Mouse (Mus musculus) left cerebral cortex, adult 18-20 months (tissue): ENCODE data around the gene Vmn2r74. TPM values are rescaled to one million over a fixed set of nuclear protein-coding genes. Genes with fewer than 3 reads are reported as not detected.

Source experiments
- DNase-seq, 2 experiments: peaks; one replicate each; pipeline ENCODE4 v3.0.0; 2021 to 2022; ENCODE audit warnings: low spot score in 2 of 2, mixed read lengths in 1 of 2
- long read RNA-seq, 2 experiments: library from polyadenylated mRNA; stranded (forward); transcript quantifications; one replicate each; pipeline ENCODE4 v2.0.0; 2021
- total RNA-seq, 2 experiments: library from RNA; stranded (reverse); gene quantifications; 2 replicates each; pipeline ENCODE4 v1.2.3; 2021

The Vmn2r74 gene
- not detected for total RNA-seq
- long read RNA-seq, experiment 1: 0 reads
- long read RNA-seq, experiment 2: 0 reads

GRCm38 (mm10) chr7:85961529-85961928 is at the start of gene Vmn2r74:
Vmn2r74 (minus strand) TSS chr7:85961629.
- DNase-seq: no peak

- DNase-seq: no peak
Observed at GRCm38 (mm10) chr7:86007533-86007932, 46.1 kb upstream of the Vmn2r74 start.

Other genes starting within 250 kb of the Vmn2r74 start
- not detected for gene Vmn2r72, start 206.5 kb downstream of the Vmn2r74 start, total RNA-seq
- gene Vmn2r73, start 85.4 kb downstream of the Vmn2r74 start, total RNA-seq: not detected
- not detected for gene Vmn2r75, start 210.1 kb upstream of the Vmn2r74 start, total RNA-seq